Mouse (Mus musculus) CD4-positive naive resting alpha-beta T cell, adult 57 days (primary cell): ENCODE results near the gene Ndufs1. TPM values are rescaled to one million over a fixed set of nuclear protein-coding genes. Genes with fewer than 3 reads are reported as not detected.

Source experiments
- total RNA-seq: library from RNA; stranded (reverse); gene quantifications from one replicate; pipeline ENCODE4 v1.2.4, GENCODE M21; 2023

Ndufs1 gene
- total RNA-seq, result 83.3 TPM

DNA sequence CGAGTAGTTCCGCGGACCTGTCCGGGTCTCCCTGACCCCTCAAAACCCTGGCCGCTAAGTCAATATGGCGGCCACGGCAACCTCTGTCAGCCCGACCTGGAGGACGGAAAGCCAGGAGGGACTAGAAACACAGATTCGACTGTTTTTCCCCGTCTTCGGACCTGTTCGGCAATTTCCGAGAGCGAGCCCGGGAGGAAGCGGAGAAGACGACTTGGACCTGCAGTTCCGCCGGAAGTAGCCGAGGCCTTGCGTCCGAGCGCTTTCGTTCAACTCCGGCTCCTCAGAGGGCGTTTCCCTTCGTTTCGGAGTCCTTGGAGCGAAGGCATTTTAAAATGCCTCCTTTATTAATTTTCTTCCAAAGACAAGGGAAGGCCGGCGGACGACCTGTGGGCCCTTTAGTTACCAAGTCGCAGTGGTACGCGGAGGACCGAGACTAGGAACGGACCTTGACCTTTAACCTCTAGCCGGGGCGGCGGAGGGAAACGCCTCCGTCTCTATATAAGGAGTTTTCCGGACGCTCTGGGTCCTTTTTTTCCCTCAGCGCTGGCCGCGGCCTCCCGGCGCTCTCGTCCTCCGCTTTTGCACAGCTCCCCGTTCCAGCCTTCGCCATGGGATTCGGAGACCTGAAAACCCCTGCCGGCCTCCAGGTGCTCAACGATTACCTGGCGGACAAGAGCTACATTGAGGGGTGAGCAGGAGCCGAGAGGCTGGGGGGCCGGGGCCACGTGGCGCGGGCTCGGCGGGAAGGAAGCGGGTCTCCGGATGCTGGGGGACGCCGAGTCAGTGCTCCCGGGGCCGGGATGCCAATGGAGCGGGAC, at the start of gene Ndufs1, which contains the start of gene Eef1b2:
Gene Ndufs1 (minus strand): TSS at position 230 of the 818 bp plus-strand sequence.
Gene Eef1b2 (plus strand): TSS at position 222 of the 818 bp plus-strand sequence.

DNA sequence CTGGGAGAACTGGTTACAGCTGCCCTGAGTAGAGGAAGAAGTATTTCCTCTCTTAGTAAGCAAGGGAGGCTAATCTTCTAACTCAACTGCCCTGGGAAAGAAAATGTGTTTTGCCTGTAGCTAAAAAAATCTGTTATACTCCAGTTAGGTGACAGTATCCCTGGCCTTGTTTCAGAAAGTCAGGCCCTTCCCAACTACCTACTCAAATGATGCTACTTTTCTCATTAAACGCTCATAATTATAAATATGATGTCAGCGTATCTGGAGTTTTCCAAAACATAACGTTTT, 37.6 kb upstream of the Ndufs1 start, which contains the start of gene Gpr1:
Gene Gpr1 (minus strand): TSS at position 273 of the 288 bp plus-strand sequence.

DNA sequence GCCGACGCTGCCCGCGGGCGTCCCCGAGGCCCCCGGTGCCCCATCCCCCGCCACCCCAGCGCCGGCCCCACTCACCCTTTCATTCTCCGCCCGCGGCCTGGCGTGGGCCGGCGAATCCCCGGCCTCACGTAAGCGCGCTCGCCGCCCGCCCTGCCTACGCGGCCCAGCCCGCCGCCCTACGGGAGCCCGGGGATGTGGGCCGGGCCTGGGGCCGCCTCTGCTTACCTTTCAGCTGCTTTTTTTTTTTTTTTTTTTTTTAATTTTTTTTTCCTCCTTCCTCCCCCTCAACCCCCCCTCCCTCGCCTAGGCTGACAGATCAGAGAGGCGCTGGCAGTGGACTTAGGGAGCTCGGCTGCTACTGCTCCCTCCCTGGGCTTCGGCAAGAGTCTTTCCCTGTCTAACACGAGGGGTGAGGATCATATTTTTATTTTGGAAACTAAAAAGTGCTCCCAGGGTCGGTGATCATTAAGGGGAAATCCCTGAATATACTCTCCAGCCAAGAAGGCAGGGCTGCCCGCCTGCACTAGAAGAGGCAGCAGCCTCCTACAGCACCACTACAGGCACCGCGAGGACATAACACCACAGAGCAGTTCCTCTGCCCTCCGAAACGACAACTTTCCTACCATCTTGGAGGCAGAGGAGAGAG, 62.4 kb downstream of the Ndufs1 start, which contains the start of gene Ino80d:
Gene Ino80d (minus strand): TSS at position 532 of the 646 bp plus-strand sequence.

Other genes starting within 250 kb of the Ndufs1 start
- 81.0 TPM for gene Ino80d, start 62.2 kb downstream of the Ndufs1 start, total RNA-seq
- 1,683 TPM for gene Eef1b2, start within 50 bp of the Ndufs1 start, total RNA-seq
- gene Gpr1, start 37.7 kb upstream of the Ndufs1 start, total RNA-seq, result not detected
- not detected for gene Zdbf2, start 96.4 kb upstream of the Ndufs1 start, total RNA-seq